Mouse (Mus musculus) heart, embryonic 16.5 days (tissue): ENCODE measurements at regions not wholly inside any gene's neighbourhood (a gene's known extent, or its start where the extent isn't known, plus 50 kb on each side); places are given as distances from the start of the nearest gene placed in this dataset.

Experiments used
- ATAC-seq: fragments of 200-750 bp; cut with Nextera tagmentation; replicated peaks from 2 replicates; pipeline ENCODE4 v1.8.0; 2017; ENCODE audit warnings: moderate number of reproducible peaks; ENCODE audit not compliant: insufficient read depth, low FRiP score; ENCODE audit errors: extremely low read depth
- H3K27ac ChIP-seq: fragments of 300-500 bp; sonication (generic); 2 replicates; pipeline ENCODE4 v1.5.1; 2014; ENCODE audit warnings: mild to moderate bottlenecking, low read length, control low read depth, moderate library complexity
- H3K27me3 ChIP-seq: fragments of 300-500 bp; sonication (generic); 2 replicates; pipeline ENCODE4 v1.6.1; 2014; ENCODE audit warnings: low read length, mixed read lengths; ENCODE audit not compliant: control insufficient read depth, insufficient read depth
- H3K36me3 ChIP-seq: fragments of 300-500 bp; sonication (generic); 2 replicates; pipeline ENCODE4 v1.6.1; 2014; ENCODE audit not compliant: control insufficient read depth, insufficient read depth
- H3K4me1 ChIP-seq: fragments of 300-500 bp; sonication (generic); 2 replicates; pipeline ENCODE4 v1.6.1; 2014; ENCODE audit warnings: low read length, mixed read lengths; ENCODE audit not compliant: control insufficient read depth, insufficient read depth
- H3K4me2 ChIP-seq: fragments of 300-500 bp; sonication (generic); 2 replicates; pipeline ENCODE4 v1.6.1; 2014; ENCODE audit warnings: low read depth, mild to moderate bottlenecking, control low read depth, low read length
- H3K4me3 ChIP-seq: fragments of 300-500 bp; sonication (generic); 2 replicates; pipeline ENCODE4 v1.5.1; 2014; ENCODE audit warnings: mild to moderate bottlenecking, control low read depth, low read length
- H3K9ac ChIP-seq: fragments of 300-500 bp; sonication (generic); 2 replicates; pipeline ENCODE4 v1.6.1; 2014; ENCODE audit warnings: low read length, control low read depth
- H3K9me3 ChIP-seq: fragments of 300-500 bp; sonication (generic); replicated peaks from 2 replicates; pipeline ENCODE4 v1.6.1; 2016; ENCODE audit warnings: low read length; ENCODE audit not compliant: control insufficient read depth
- WGBS: fragments of 180-500 bp; shearing (Covaris S2); extraction: QIAGEN DNeasy Blood & Tissue Kit; methylation state at CpG from one replicate; pipeline ENCODE4 v1.1.7; 2014; 5-methylcytosine and 5-hydroxymethylcytosine counted together

- ATAC-seq: no peak
- 84% methylated on average over 1 of the region's 1 CpGs for WGBS
- Histone ChIP-seq H3K9ac (no peak overlapping the region), H3K4me3 (no peak overlapping the region), H3K9me3 (no peaks in the 10 kb centered on the region), H3K4me2 (no peak overlapping the region), H3K4me1 (no peaks in the 10 kb centered on the region), H3K27me3 (no peaks in the 10 kb centered on the region), H3K36me3 (no peaks in the 10 kb centered on the region), H3K27ac (no peak overlapping the region)
These were observed 676.7 kb upstream of the Edil3 start for GRCm38 (mm10) chr13:88144591-88144990.

- no peak for ATAC-seq
- H3K27ac ChIP-seq: no peak overlapping the region
- no peaks in the 10 kb centered on the region for H3K9me3 ChIP-seq
- no peaks in the 10 kb centered on the region for H3K36me3 ChIP-seq
- WGBS: 60% methylated on average over 3 of the region's 3 CpGs
- H3K9ac ChIP-seq: no peak overlapping the region
- H3K4me1 ChIP-seq: no peaks in the 10 kb centered on the region
- H3K4me2 ChIP-seq: no peak overlapping the region
- H3K27me3 ChIP-seq: no peaks in the 10 kb centered on the region
- H3K4me3 ChIP-seq: no peak overlapping the region
These were observed 634.7 kb upstream of the Edil3 start for GRCm38 (mm10) chr13:88186579-88186978.

DNA sequence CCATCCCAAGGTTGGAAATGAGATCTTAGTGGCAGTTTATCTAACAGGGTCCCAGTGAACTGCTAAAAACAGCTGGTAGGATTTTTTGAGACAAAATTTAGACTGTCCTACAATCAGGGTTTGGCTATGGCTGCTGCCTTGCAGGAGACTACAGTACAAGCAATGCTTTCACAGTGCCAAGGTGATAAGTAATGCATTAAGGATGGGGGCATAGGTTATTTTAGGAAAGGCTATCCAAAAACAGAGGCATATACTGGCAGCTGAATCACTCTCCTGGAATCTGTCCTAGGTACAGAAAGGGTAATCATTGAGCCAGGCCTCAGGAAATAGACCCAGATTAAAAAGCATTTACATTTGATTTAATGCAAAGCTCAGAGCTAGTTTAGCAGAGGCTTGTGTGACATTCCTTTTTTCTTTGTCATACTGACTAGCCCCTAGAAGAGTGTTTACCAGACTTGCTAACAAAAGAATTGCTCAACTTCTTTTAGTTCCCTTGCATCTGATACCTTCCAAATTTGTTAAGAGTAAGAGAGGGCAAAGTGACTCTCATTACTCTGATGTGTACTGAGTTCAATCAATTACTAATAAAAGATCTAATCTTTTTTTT lies 619.5 kb upstream of the Edil3 start:
- peak; percentile 87 for ATAC-seq
- Histone ChIP-seq H3K4me1 (no peaks in the 10 kb centered on the region; the same call in 1 of the 2 replicates), H3K4me2 (no peak overlapping the region), H3K9me3 (no peaks in the 10 kb centered on the region; the same call in 1 of the 2 replicates), H3K9ac (no peak overlapping the region), H3K4me3 (no peak overlapping the region), H3K27me3 (no peaks in the 10 kb centered on the region), H3K36me3 (no peaks in the 10 kb centered on the region), H3K27ac (peak overlapping the region; percentile 21)

- H3K9me3 ChIP-seq: no peaks in the 10 kb centered on the region
- ATAC-seq: no peak
- H3K27ac ChIP-seq: no peak overlapping the region
- no peaks in the 10 kb centered on the region for H3K27me3 ChIP-seq
- no peaks in the 10 kb centered on the region for H3K36me3 ChIP-seq
- H3K4me1 ChIP-seq: no peaks in the 10 kb centered on the region
- H3K9ac ChIP-seq: no peak overlapping the region
- H3K4me2 ChIP-seq: no peak overlapping the region
- H3K4me3 ChIP-seq: no peak overlapping the region
These were observed 580.8 kb upstream of the Edil3 start for GRCm38 (mm10) chr13:88240448-88240847.
